Mouse (Mus musculus) layer of hippocampus, postnatal 25 days (tissue): ENCODE results near the gene Cldn34c4. TPM values are rescaled to one million over a fixed set of nuclear protein-coding genes. Genes with fewer than 3 reads are reported as not detected.

Experiments
- DNase-seq, 2 experiments: peaks; one replicate each; pipeline ENCODE4 v3.0.0; 2022; ENCODE audit warnings: mixed read lengths in 2 of 2, low spot score in 1 of 2; ENCODE audit errors: extremely low spot score in 1 of 2
- total RNA-seq, 2 experiments: library from RNA; stranded (reverse); gene quantifications; 2 replicates each; pipeline ENCODE4 v1.2.3; 2021

Cldn34c4 gene
- total RNA-seq = not detected

DNA sequence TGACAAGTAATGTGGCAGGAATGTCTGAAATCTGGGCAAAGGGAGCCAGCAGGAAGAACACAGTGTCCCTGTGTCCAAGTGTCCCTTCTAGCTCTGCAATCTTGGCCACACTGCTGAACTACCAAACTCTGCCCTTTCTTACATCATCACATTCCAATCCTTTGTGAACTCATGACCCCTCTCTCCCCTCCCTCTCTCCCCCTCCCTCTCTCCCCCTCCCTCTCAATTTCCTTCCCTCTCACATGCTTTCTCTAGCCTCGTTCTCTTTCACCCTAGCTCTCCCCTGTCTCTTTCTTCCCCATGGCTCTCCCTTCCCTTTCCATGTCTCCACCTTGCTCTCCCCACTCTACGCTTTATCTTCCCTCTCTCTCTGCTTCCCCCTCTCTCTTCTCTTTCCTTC, at the start of gene Cldn34c4:
TSS of gene Cldn34c4 (minus strand) at position 101 of the 400 bp plus-strand sequence.
- no peak for DNase-seq

DNA sequence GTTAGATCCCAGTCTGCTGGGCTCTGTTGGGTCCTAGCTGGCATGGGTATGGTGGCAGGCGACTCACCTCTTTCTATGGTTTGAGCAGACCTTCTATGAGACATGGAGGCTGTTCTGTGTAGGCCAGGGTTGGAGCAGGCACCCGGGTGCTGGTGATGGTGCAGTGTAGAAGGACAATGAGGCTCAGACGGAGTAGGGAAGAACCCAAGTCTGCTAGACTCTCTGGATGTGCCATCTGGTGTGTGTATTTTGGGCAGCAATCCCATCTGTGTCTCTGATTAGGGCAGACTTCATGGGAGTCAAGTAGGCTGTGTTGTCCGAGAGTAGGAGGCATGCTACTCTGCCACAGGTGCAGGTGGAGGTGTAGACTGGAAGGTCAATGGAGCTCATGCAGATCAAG, 10.7 kb upstream of the Cldn34c4 start:
- DNase-seq = no peak
